Mouse (Mus musculus) lung, postnatal 10 days (tissue): ENCODE data around the gene Zfp110.
"Not testable (repeated sequence)": the region's sequence is repeated elsewhere in the genome, so short reads cannot be mapped to it uniquely, and the experiment has no call there.

Source experiments
- DNase-seq: peaks from one replicate; pipeline ENCODE4 v3.0.0; 2021

Zfp110 gene

DNA sequence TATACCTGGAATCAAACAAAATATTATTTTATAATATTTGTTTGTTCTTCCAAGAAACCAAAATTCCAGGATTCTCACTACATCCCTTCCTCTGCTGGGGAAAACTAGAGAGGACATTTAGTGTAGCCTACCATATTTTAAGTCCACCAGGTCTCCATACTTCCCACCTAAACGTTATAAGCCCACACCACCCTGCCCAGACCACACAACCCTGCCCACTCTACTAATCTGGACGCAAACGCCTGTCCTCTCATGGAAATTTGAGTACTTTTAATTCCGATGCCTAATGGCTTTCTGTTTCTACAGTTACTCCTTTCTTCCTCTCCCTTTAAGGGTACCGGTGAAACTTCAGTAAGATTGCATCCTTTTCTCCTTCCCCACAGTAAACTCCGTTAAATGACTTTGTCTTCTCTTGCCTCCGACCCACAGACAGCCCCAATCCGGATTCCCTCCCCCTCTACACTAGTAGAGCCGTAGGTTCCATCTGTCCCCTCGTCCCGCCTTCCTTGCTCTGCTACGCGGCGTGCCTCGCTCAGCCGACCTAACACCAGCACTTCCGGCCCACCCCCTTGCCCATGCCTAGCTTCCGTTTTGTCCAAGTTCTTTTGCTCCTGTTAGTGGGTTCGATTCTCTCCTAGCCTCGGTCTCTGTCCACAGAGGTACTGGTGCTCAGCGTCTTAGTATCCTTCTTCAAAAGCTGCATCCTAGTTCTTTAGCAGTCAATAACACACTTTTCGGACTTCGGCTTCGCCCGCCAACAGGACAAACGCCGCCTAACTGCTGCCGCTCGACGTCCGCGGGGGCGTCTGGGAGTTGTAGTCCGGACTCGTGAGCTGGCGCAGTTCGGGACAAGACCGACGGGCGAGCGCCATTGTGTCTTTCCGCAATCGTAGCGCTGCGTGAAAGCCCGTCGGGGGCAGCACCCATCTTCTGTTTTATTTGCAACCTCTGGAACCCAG, at the start of gene Zfp110:
Zfp110 (plus strand) TSS at position 600 of the 959 bp plus-strand sequence.
- peak; percentile 93 for DNase-seq

DNA sequence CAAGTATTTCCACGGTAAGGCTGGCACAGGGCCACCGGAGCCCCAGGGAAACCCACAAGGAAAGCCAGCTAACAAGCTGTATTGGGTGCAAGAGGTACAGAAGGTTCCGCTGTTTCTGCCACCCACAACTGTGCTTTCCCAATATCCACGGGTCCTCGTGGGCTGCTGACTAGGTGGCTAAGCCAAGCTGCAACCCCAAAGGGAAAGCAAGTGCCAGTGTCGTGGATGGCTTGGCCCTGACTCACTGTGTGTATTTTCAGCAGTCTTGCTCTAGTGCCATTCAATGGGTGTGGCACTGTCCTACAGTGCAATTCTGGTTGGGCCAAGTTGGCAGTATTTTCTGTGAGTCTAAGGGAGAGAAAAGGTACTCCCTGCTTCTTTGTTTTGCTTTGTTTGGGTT, 47.2 kb upstream of the Zfp110 start:
- DNase-seq: no peak

DNA sequence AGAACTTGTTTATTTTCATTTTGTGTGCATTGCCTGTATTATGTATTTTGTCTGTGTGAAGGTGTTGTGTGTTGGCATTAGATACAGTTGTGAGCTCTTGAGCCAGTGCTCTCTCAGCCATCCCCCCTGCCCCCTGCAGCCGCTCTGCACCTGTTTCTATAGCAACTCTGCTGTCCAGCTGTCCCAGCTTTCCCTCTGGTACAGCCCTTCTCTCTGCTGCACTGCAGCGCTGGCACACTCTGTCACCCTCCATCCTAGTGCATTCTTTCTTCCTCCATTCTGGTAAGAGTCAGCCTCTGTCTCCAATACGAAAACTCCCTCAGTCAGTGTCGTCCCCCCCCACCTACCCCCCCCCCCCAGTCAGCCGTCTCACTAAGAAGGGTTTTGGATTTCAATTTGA, 46.5 kb upstream of the Zfp110 start:
- DNase-seq: no peak

DNA sequence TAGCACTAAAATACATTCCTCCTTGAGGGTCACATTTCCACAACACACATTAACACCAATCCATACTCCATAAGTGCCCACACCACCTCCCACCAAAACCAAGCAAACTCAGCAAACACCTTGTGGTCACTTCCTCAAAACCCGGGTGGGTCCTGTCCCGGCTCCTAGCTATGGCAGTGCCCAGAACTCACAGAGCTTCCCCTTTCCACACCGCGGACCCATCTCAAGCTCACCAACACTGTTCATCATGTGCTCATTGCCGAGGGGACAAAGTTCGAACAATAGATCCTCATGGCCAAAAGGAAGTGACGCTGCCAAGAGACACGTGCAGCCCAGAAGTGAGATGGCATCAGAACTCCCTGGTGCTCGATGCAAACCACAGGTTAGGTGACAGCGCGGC, 41.9 kb upstream of the Zfp110 start:
- not testable (repeated sequence) for DNase-seq

DNA sequence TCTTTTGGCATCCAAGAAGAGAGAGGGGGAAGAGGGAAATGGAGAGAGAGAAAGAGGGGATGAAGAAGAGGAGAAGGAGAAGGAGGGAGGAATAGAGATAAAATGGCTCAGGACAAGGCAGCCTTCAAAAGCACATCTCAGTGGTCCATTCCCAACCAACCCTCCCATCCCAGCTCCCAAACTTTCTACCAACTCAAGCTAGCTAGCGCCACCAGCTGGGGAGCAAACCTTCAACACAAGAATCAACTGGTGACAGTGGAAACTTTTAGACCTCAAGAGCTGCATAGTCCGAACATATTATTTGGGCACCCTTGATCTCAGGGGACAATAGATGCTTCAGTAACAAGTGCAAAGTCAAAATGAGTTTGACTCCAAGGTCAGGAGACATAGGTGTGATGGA, 36.6 kb upstream of the Zfp110 start:
- no peak for DNase-seq

DNA sequence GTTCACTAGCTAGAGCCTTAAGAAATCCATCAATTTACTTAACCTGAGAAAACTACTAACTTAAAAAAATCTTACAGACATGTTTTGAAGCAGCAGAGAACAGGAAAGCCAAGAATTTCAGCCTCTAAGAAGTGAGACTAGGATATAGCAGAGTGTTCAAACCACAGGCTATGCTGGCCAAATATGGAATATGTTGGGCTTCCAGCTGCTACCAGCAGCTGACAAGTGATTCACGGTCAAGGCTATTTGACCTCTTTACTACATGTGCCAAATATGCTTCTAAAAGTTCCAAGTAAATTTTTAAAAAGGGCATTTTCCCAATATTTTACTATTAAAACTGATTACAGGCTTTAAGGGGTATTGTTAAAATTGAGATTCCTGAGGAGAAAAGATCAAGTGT, 35.0 kb upstream of the Zfp110 start:
- no peak for DNase-seq

DNA sequence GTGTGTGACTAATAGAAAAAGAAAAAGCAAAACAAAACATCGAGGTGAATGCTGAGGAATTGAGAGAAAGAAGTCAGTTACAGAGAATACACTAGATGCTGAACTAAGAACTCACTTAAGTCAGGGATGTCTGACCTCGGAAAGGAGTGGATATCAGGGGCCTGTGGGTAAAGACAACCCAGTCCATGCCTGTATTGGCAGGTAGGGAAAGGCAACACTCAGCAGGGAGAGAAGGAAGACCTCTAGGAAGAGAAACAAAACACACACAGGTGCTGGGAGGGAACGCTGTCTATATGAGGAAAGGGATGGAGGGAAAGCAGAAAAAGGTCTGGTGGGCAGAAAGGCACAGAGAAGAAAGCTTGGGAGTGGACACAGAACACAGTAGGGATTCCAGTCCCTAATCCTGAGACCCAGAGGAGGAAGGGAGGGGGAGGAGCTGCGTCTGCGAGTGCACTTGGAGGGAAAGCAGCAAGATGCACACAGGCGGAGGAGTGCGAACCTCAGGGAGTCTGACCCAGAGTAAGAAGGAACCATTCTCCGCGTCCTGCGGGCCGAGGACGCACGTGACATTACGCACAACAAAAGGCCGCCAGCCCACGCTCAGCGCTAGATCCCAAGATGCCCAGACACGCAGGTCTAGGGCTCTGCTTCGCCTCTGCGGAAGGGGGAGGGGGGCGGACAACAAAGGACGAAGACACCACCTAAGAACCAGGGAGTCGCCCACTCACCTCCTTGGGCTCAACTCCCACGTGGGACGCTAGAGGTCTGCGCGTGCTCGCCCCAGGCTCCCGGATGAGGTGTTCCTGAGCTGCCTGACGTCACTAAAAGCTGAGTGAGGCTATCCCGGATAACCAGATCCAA, 31.5 kb upstream of the Zfp110 start, which contains the start of gene Zscan18:
Zscan18 (minus strand) TSS at position 770 of the 861 bp plus-strand sequence.
- peak; percentile 78 for DNase-seq

DNA sequence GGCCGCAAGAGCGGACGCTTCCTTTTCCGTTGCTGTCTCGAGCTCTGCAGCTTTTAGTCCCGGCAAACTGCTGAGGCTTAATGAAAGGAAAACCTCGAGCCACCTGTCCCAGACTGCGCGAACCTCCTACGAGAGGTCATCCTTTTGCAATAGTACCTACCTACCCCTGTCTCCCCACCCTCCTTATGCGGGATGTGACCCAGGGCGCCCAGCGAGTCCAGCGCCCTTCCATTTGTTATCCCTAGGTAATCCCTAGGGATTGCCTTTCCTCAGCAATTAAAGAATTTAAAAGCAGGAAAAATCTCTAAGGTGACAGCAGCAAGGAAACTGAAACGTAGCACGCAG, 30.9 kb upstream of the Zfp110 start:
- no peak for DNase-seq

DNA sequence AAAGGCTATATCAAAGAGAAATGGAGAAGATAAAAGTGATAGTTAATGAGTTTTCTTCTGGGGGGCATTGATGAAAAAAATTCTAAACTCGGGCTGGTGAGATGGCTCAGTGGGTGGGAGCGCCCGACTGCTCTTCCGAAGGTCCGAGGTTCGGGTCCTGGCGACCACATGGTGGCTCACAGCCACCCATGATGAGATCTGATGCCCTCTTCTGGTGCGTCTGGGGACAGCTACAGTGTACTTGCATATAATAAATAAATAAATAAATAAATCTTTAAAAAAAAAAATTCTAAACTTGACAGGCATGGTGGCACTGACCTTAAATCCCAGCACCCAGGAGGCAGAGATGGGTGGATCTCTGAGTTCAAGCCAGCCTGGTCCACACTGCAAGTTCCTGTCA, 19.0 kb upstream of the Zfp110 start:
- no peak for DNase-seq

DNA sequence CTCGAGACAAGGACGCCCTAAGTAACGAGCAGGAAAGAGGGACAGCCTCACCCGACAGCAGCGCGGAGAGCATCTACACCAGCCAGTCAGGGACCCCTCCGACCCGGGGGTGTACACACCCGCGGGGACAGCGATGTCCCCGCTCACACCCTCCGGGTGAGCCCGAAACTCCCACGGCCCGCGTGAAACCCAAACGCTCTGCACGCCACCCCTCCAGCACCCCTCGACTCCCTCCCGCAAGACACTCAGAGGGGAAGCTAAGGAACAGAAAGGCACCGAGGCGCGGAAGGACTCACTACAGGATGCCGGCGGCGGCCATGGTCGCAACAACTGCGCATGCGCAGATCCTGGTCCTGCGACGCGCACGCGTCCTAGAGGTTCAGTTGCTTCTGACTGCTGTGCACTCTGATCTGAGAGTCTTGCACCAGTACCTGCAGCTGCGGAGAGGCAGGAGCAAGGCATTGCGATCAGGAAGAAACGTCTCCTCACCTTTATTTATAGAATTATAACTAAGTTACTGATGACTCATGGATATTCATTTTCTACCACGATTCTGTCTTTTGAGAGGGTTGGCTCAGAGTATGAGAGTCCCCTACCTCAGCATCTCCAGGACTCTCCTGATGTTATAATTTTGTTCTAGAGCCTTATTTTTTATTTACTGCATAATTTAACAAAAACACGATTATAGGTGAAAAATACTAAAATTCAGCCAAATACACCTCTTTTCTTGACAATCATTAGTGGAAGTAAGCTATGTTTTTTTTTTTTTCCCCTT, 15.9 kb upstream of the Zfp110 start, which contains the start of gene Zfp329:
Zfp329 (minus strand) TSS at position 338 of the 775 bp plus-strand sequence.
- DNase-seq: peak; percentile 93

DNA sequence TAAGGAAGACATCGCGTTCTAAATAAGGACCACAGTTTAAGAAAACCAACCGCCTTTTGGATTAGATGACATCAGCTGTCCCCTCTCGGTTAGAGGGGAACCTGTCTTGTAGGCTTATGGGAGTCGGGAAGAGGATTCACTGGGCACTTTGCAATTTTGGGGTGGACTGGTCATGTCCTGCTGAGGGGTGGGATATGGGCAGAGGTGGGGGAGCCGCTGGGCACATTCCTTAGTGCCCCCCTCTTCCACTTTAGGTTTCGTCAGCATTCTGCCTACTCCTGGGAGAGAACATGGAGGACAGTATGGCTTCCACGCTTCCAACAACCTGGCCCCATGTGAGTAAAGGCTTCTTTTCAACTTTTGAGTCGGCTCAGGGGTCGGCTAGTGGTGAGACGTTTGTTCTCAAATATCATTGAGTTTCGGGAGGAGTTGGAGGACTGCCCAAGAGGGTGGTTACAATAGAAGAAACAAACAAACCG, 671 bp downstream of the Zfp110 start:
- DNase-seq: peak; percentile 68

DNA sequence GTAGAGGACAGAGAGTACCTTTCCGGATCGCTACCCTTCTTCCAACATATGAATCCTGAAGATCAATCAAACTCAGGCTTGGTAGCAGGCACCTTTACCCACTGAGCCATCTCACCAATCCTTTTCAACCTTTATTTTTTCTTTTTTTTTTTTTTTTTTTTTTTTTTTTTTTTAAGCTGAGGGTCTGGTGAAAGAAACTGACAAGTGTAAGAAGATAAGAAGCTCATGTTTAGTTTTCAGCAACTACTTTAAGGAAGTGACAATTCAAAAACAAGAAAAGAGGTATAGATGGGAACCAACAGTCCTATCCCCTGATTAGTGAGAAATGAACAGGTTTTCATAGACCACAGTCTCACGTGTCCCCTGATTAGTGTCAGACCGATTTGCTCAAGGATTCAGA, 1.2 kb downstream of the Zfp110 start:
- no peak for DNase-seq

DNA sequence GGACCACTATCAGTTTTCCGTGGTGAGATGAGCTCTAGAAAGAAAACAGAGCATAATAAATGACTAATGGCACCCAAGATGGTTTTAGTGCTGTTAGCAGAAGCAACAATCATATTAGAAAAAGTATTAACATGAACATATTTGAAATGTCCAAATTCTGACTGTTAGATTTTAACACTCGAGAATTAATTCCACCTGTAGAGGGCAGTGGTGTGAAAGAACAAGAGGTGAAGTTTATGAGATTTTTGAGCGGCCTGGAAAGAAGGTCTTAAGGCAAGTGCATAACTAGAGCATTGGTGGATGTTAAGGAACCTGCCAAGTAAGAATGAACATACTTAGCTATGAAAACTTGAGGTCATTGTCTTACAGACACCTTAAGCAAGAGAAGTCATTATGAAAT, 39.7 kb downstream of the Zfp110 start:
- peak; percentile 49 for DNase-seq

DNA sequence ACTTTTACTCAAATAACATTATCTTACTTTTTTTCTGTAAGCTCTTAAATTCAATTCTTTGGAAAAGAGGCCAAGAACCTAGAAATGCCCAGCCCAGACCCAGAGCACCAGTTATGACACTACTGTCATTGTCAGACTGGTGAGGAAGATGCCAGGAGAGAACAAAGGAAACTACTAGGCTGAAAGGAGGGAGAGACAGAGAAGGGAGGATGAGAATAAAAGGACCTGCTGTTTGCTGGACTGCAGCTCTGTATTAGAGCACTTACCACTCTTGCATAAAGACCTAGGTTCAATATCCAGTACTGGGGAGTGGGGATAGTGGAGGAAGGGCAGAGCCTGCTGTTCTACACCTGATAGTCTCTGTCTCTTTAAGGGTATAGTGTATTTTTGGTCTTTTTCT, 45.5 kb downstream of the Zfp110 start:
- DNase-seq: no peak

DNA sequence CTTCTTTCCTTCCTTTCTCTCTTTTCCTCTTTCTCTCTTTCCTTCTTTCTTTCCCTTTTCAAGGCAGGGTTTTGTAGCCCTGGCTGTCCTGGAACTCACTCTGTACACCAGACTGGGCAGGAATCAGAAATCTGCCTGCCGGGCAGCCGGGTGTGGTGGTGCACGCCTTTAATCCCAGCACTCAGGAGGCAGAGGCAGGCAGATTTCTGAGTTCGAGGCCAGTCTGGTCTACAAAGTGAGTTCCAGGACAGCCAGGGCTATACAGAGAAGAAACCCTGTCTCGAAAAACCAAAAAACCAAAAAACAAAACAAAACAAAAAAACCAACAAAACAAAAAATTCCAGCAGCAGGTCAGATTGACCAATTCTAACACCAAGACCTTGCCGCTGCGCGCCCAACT, 45.9 kb downstream of the Zfp110 start:
- not testable (repeated sequence) for DNase-seq

DNA sequence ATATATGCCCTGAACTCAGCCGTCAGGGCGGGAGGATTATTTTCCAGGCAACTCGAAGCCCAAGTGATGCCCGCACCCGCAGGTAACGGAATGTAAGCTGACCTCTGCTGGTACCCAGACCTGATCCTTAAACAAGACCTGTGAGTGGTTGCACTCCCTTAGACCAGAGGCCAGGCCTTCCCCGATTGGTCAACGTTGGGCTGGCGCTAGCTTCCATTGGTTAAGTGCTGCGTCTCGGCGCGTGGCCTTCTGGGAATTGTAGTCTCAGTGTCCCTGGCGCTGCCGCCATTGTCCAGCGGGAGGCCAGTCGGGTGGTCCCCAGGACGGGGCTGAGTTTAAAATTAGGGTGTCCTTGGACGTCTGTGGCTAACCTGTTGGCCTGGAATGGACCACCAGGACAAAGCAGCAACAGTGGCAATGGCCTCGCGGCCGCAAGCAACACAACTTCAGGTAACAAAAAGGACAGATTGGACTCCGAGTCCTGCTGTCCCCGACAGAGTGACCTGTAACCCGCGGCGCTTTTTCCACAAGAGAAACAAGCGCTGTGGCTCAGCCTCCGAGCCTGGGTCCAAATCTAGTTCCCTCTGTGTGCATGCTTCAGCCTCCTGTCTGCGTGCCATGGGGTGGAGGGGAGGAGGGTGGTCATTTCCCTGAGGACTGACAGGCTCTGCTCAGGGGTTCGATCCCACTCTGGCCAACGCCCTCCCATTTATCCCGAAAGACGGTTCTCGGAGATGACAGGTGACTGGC, 46.5 kb downstream of the Zfp110 start, which contains the start of gene Zfp128:
Zfp128 (plus strand) TSS at position 267 of the 750 bp plus-strand sequence.
- DNase-seq: peak; percentile 96

DNA sequence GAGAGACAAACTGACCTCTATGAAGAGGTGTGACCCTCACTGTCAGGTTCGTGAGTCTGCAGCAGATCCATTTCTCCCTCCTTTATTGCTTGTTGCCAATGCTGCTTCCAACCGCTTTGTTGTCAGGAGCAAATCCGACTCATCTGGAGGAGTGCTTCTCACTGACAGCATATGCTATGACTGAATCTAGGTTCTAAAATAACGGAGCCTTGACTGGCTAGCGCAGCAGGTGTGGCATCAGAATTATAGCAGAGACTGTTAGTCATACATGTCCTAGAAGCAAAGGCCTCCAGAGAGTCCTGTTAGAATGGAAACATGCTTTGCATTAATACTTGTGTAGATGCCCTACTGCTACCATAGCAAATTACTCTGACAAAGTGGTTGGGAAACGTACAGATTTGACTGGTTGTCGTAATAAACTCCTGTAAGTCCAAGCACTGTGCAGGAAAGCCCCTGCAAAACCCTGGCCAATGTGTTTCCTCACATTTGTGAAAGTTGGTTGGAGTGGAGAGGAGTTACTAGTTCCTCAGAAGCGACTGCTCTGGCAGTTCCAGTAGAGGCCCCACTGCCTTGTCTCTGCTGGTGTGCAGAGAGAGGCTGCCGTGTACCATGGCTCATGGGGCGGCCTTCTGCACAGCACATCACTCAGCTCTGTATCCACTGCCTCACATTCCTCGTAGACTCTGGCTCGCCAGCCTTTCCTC, 52.2 kb downstream of the Zfp110 start:
- DNase-seq: no peak

DNA sequence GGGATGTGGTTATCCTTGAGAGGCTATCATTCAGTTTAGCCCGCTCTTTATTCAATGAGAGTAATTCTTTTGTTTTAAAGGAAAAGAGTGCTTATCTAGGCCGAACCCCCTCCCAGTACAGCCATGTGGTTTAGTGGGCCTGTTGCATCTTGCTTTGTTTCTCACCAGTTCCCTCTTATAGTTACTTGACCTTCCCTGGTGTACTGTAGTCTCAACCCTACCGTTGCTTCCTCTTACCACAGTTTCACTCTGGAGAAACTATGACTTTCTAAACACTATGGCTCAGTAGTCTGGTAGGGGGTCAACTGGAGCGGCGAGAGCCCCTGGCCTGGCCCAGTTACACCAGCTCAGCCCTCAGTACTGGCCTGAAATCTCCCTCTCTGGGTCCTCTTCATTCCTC, 53.0 kb downstream of the Zfp110 start:
- no peak for DNase-seq

DNA sequence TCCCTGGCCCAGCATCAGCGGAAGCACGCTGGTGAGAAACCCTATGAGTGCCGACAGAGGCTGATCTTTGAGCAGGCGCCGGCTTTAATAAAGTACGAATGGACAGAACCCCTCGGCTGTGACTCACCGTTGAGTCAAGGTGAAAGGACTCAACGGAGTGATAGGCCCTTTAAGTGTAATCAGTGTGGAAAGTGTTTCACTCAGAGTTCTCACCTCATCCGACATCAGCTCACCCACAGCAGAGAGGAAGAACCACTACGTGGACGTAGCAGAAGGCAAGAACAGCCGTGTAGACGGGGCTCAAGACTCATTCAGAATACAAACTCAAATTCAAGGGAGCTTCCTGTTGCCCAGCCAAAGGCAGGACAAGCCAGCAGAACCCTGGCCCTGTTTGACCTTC, 56.4 kb downstream of the Zfp110 start:
- DNase-seq: no peak

DNA sequence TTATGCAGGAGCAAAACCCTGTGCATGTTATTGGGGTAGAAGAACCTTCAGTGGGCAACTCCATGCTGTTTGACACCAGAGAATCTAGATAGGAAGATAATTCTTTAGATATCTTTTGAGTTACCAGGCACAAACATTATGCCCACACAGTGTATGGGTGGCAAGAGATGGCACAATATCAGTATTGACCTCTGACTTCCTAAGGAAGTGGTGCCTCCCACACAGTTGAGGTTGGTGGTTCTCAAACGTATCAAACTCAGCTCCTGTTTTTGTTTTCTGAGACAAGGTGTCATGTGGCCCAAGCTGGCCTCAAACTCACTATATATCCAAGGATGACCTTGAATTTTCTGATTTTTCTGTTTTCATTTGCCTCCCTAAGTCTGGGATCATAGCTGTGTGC, 56.8 kb downstream of the Zfp110 start:
- no peak for DNase-seq
